Mouse (Mus musculus) G1E (cell line): ENCODE measurements around the gene Wdr4. TPM values are rescaled to one million over a fixed set of nuclear protein-coding genes. Genes with fewer than 3 reads are reported as not detected.

Experiments
- ATAC-seq: 2 replicates; pipeline ENCODE4 v1.8.0; 2016; ENCODE audit warnings: mild to moderate bottlenecking; ENCODE audit not compliant: insufficient number of reproducible peaks, poor library complexity, low FRiP score, severe bottlenecking; ENCODE audit errors: extremely low read depth
- DNase-seq: peaks from one replicate; pipeline ENCODE4 v3.0.0; 2012; ENCODE audit warnings: low spot score
- H3K27me3 ChIP-seq: 2 replicates; pipeline ENCODE4 v1.6.1; 2012; ENCODE audit warnings: mild to moderate bottlenecking, low read length, inconsistent platforms; ENCODE audit not compliant: insufficient read depth
- H3K36me3 ChIP-seq: replicated peaks from 2 replicates; pipeline ENCODE3; 2012; ENCODE audit warnings: mild to moderate bottlenecking, inconsistent platforms
- H3K4me1 ChIP-seq: 2 replicates; pipeline ENCODE4 v1.6.1; 2012; ENCODE audit warnings: low read depth, low read length, inconsistent platforms, mixed read lengths; ENCODE audit not compliant: insufficient read depth
- H3K4me3 ChIP-seq: 2 replicates; pipeline ENCODE4 v1.5.1; 2012; ENCODE audit warnings: low read depth, mild to moderate bottlenecking, inconsistent platforms, low read length, moderate library complexity, mixed read lengths
- H3K9me3 ChIP-seq: replicated peaks from 2 replicates; pipeline ENCODE4 v1.6.1; 2012; ENCODE audit warnings: inconsistent platforms
- CTCF ChIP-seq: IDR thresholded peaks from 2 replicates; pipeline ENCODE4 v1.5.1; 2012; ENCODE audit warnings: low read depth, low read length, inconsistent platforms, mixed read lengths
- GATA1 ChIP-seq: IDR thresholded peaks from 2 replicates; pipeline ENCODE4 v1.6.1; 2012; ENCODE audit warnings: borderline replicate concordance, low read length, inconsistent platforms, mixed read lengths
- GATA2 ChIP-seq: IDR thresholded peaks from 2 replicates; pipeline ENCODE4 v1.6.1; 2012; ENCODE audit warnings: low read depth, low read length, inconsistent platforms, borderline replicate concordance
- POLR2AphosphoS5 ChIP-seq: IDR thresholded peaks from 2 replicates; pipeline ENCODE4 v1.6.1; 2012; ENCODE audit warnings: low read depth, low read length, inconsistent platforms; ENCODE audit not compliant: insufficient replicate concordance
- TAL1 ChIP-seq: conservative IDR thresholded peaks from 2 replicates; pipeline ENCODE4 v1.6.1; 2012; ENCODE audit warnings: low read depth, low read length, inconsistent platforms, mixed read lengths
- polyA plus RNA-seq: library from polyadenylated mRNA; stranded (reverse); fragments of >175 nt; gene quantifications from 2 replicates; pipeline ENCODE4 v1.2.3, GENCODE M21; 2012
- total RNA-seq, 2 experiments: library from RNA; stranded (forward) in 1 of 2; stranded (reverse) in 1 of 2; fragments of 200-1000 nt in 1 of 2; fragments of >200 nt in 1 of 2; fragmentation: Nextera tagmentation in 1 of 2; gene quantifications; 2 replicates each; pipeline ENCODE4 v1.2.3; 2014 to 2017

Wdr4 gene
- total and polyA plus RNA-seq, 3 experiments = 18.4 to 51.0 (median 21.2) TPM

DNA sequence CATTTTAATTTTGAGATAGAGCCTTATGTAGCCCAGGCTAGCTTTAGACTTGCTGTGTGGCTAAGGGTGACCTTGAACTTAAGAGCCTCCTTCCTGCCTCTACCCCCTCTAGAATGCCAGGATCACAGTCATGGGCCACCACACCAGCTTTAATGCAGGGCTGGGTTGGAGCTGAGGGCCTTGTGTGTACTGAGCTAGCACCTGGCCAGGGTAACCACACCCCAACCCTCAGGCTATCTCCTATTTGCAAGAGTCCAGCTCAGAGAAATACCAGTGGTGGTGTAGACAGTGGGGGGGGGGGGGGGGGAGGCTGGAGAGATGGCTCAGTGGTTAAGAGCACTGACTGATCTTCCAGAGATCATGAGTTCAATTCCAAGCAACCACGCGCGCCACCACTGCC lies 6.0 kb upstream of the Wdr4 start:
- no peak for TF ChIP-seq GATA1
- TF ChIP-seq CTCF = no peak
- no peak for TF ChIP-seq GATA2
- no peak for TF ChIP-seq POLR2AphosphoS5
- TF ChIP-seq TAL1 = no peak
- Histone ChIP-seq H3K4me3 (no peak overlapping the region), H3K36me3 (peaks cover 87% of the 10 kb centered on the region), H3K9me3 (no peaks in the 10 kb centered on the region), H3K4me1 (peaks cover 38% of the 10 kb centered on the region), H3K27me3 (no peaks in the 10 kb centered on the region)
- DNase-seq = no peak
- no peak for ATAC-seq

DNA sequence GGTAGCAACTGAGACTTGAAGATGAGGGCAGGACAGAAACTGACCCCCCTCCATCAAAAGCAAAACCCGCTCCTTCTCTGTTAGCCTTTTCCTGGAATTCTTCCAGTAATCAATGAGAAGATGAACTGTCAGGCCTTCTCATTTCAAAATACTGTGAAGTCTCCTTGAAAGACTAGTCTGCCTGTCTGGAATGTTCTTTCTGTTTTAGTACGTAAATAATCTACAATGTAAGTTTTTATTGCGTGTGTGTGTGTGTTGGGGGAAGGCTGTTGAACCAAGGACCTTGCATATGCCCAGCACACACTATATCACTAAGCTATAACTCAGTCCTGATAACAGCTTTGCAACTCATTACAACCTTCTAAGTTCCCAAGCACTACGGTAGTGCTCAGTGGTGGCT lies 5.3 kb upstream of the Wdr4 start:
- no peak for TF ChIP-seq TAL1
- TF ChIP-seq CTCF = no peak
- TF ChIP-seq GATA1 = no peak
- TF ChIP-seq GATA2 = no peak
- no peak for TF ChIP-seq POLR2AphosphoS5
- no peak for ATAC-seq
- Histone ChIP-seq H3K4me3 (no peak overlapping the region), H3K4me1 (peaks cover 38% of the 10 kb centered on the region), H3K27me3 (no peaks in the 10 kb centered on the region), H3K36me3 (peaks cover 80% of the 10 kb centered on the region), H3K9me3 (no peaks in the 10 kb centered on the region)
- DNase-seq = no peak

DNA sequence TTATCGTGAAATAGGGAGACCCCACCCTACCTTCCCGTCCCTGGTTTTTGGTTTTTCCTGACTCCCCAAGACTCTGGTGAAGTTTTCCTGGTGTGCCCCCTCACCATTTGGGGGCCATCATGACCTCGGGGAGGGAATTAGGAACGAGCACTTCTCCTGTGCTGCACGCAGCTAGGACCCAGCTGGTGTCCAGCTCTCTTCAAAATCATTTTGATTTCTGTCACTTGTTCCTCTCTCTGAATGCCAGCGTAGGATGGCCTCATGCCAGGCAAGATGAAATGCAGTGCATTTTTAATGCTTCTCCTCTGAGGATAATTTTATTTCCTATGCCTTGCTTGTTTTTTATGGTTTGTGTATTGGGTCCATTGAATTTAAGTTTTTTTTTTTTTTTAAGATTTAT lies 2.2 kb upstream of the Wdr4 start:
- no peak for ATAC-seq
- DNase-seq = no peak
- peaks cover 49% of the 10 kb centered on the region for H3K36me3 ChIP-seq
- H3K9me3 ChIP-seq = no peaks in the 10 kb centered on the region
- peak overlapping the region; percentile 86; the same call in 1 of the 2 replicates for H3K4me3 ChIP-seq
- TF ChIP-seq GATA1 (no peak), TAL1 (no peak), POLR2AphosphoS5 (no peak), CTCF (no peak), GATA2 (no peak)
- H3K4me1 ChIP-seq = peaks cover 44% of the 10 kb centered on the region
- no peaks in the 10 kb centered on the region for H3K27me3 ChIP-seq

- DNase-seq (peak; percentile 47), ATAC-seq (0 out of 2 replicates have a peak, but pooled peaks have one; percentile 22)
- peaks cover 42% of the 10 kb centered on the region for H3K4me1 ChIP-seq
- H3K36me3 ChIP-seq = peaks cover 40% of the 10 kb centered on the region
- no peaks in the 10 kb centered on the region for H3K27me3 ChIP-seq
- TF ChIP-seq CTCF (no peak), GATA2 (no peak), GATA1 (no peak), TAL1 (no peak), POLR2AphosphoS5 (no peak)
- peak overlapping the region; percentile 86 for H3K4me3 ChIP-seq
- no peaks in the 10 kb centered on the region for H3K9me3 ChIP-seq
These were observed 1.1 kb upstream of the Wdr4 start for GRCm38 (mm10) chr17:31520895-31521294.

DNA sequence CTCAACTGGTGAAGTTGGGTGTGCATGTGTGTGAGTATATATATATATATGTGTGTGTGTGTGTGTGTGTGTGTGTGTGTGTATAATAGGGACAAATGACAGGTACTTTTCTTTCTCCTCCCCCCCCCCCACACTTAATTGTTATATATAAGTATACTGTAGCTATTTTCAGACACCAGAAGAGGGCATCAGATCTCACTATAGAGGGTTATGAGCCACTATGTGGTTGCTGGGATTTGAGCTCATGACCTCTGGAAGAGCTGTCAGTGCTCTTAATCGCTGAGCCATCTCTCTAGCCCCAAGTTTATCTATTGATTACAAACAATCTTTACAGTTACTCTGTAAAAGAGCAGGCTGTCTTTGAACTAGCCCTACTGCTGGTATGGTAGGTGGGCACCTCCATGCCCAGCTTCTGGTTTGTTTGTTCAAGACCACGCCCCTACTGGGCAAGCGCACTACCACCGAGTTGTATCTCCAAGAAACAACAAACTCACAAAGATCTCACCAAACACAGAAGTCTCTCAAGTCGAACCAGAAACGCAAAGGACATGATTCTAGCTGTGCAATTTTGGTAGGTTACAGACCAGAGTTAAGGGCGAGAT lies 335 bp downstream of the Wdr4 start:
- TF ChIP-seq GATA2 = no peak
- no peak for TF ChIP-seq CTCF
- TF ChIP-seq TAL1 = no peak
- no peak for TF ChIP-seq GATA1
- no peak for TF ChIP-seq POLR2AphosphoS5
- peaks cover 37% of the 10 kb centered on the region for H3K4me1 ChIP-seq
- H3K9me3 ChIP-seq = no peaks in the 10 kb centered on the region
- peak overlapping the region; percentile 86 for H3K4me3 ChIP-seq
- ATAC-seq (peak; percentile 22), DNase-seq (no peak)
- no peaks in the 10 kb centered on the region for H3K27me3 ChIP-seq
- peaks cover 28% of the 10 kb centered on the region for H3K36me3 ChIP-seq

DNA sequence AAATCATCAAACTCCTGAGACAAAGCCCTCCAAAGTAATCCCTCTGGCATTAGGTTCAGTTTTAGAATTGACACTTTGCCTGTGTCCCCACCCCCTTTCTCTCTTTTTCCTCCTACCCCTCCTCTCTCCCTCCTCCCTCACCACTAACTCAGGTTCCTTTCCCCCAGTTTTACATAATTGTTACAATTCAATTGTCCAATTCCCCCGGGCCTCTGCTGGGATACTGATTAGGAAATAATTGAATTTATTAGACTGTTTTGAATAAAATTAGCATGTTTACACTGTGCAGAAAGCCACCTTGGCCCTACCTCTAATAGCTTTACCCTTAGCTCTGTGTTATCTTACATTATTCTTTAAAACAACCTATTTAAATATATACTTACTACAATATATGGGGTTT lies 5.1 kb downstream of the Wdr4 start:
- TF ChIP-seq CTCF = no peak
- TF ChIP-seq GATA2 = no peak
- TF ChIP-seq TAL1 = no peak
- no peak for TF ChIP-seq POLR2AphosphoS5
- no peak for TF ChIP-seq GATA1
- ATAC-seq (no peak), DNase-seq (no peak)
- H3K27me3 ChIP-seq = no peaks in the 10 kb centered on the region
- no peak overlapping the region for H3K4me3 ChIP-seq
- H3K36me3 ChIP-seq = peaks cover 20% of the 10 kb centered on the region
- H3K4me1 ChIP-seq = peaks cover 38% of the 10 kb centered on the region
- no peaks in the 10 kb centered on the region for H3K9me3 ChIP-seq
